In genomic region chr4:130048203-130048479, GRCm38 (mm10) we compare ENCODE assay signal across 8 mouse cellular contexts. TPM values are rescaled to one million over a fixed set of nuclear protein-coding genes. Genes with fewer than 3 reads are reported as not detected.
DNase-seq lines count a peak whose midpoint lies in the region; ATAC-seq and TF ChIP-seq lines count a peak whose summit lies in the region.

No protein-coding gene starts in this region.

- 0 out of 2 replicates have a peak, but pooled peaks cover 3% of the 10 kb centered on the region for H3K27me3 ChIP-seq in kidney, postnatal 0 days (ENCODE audit: insufficient read depth, low read length)
- H3K27me3 ChIP-seq in embryonic facial prominence, embryonic 12.5 days = no peaks in the 10 kb centered on the region
- no peaks in the 10 kb centered on the region for H3K27me3 ChIP-seq in intestine, embryonic 16.5 days (replicated peaks; ENCODE audit: control insufficient read depth, insufficient read depth, low read length)
- 0 out of 2 replicates have a peak, but pooled peaks cover 5% of the 10 kb centered on the region for H3K27me3 ChIP-seq in neural tube, embryonic 13.5 days

- 38% methylated on average over 4 of the region's 4 CpGs for WGBS in kidney, postnatal 0 days
- WGBS in embryonic facial prominence, embryonic 12.5 days = 25% methylated on average over 4 of the region's 4 CpGs
- 32% methylated on average over 4 of the region's 4 CpGs for WGBS in intestine, embryonic 16.5 days
- WGBS in neural tube, embryonic 13.5 days = 45% methylated on average over 4 of the region's 4 CpGs

- no peak for ATAC-seq in kidney, postnatal 0 days (replicated peaks; ENCODE audit: low FRiP score, low read depth)
- no peak for ATAC-seq in embryonic facial prominence, embryonic 12.5 days (ENCODE audit: insufficient number of reproducible peaks, insufficient read depth, low FRiP score, low TSS enrichment)
- ATAC-seq in intestine, embryonic 16.5 days = peak; percentile 28; the same call in 1 of the 2 replicates
- peak; percentile 1; the same call in 1 of the 2 replicates for ATAC-seq in neural tube, embryonic 13.5 days (ENCODE audit: low read depth)

- H3K27ac ChIP-seq in kidney, postnatal 0 days = peak overlapping the region; percentile 92
- H3K27ac ChIP-seq in embryonic facial prominence, embryonic 12.5 days = peak overlapping the region; percentile 95
- H3K27ac ChIP-seq in intestine, embryonic 16.5 days (ENCODE audit: low read length) = peak overlapping the region; percentile 94
- H3K27ac ChIP-seq in neural tube, embryonic 13.5 days (replicated peaks) = peak overlapping the region; percentile 78

- H3K9me3 ChIP-seq in kidney, postnatal 0 days (replicated peaks; ENCODE audit: low read length) = no peaks in the 10 kb centered on the region
- H3K9me3 ChIP-seq in embryonic facial prominence, embryonic 12.5 days = no peaks in the 10 kb centered on the region
- H3K9me3 ChIP-seq in intestine, embryonic 16.5 days (ENCODE audit: control insufficient read depth, low read length) = no peaks in the 10 kb centered on the region
- H3K9me3 ChIP-seq in neural tube, embryonic 13.5 days = no peaks in the 10 kb centered on the region

- peak overlapping the region; percentile 43 for H3K4me3 ChIP-seq in kidney, postnatal 0 days (replicated peaks; ENCODE audit: low read depth, low read length)
- peak overlapping the region; percentile 45 for H3K4me3 ChIP-seq in embryonic facial prominence, embryonic 12.5 days
- peak overlapping the region; percentile 55 for H3K4me3 ChIP-seq in intestine, embryonic 16.5 days (ENCODE audit: low read length)
- H3K4me3 ChIP-seq in neural tube, embryonic 13.5 days = peak overlapping the region; percentile 39

- H3K4me2 ChIP-seq in kidney, postnatal 0 days (ENCODE audit: low read length) = peak overlapping the region; percentile 72
- peak overlapping the region; percentile 72 for H3K4me2 ChIP-seq in embryonic facial prominence, embryonic 12.5 days (replicated peaks)
- H3K4me2 ChIP-seq in intestine, embryonic 16.5 days (ENCODE audit: low read depth, low read length) = peak overlapping the region; percentile 80
- peak overlapping the region; percentile 70 for H3K4me2 ChIP-seq in neural tube, embryonic 13.5 days

- TF ChIP-seq CTCF in kidney, postnatal 0 days (IDR thresholded peaks at IDR 0.05; ENCODE audit: low read depth) = no peak

- DNase-seq in kidney, postnatal 0 days (ENCODE audit: low spot score) = no peak
- no peak for DNase-seq in kidney, postnatal 14 days
- no peak for DNase-seq in MN1 (ENCODE audit: low spot score)
- no peak for DNase-seq in urinary bladder, postnatal 4 days (ENCODE audit: low spot score in 2 of 2)
- DNase-seq in embryo, embryonic 9.5 days (ENCODE audit: extremely low spot score) = no peak

- H3K36me3 ChIP-seq in kidney, postnatal 0 days (ENCODE audit: insufficient read depth, low read length) = no peaks in the 10 kb centered on the region
- H3K36me3 ChIP-seq in embryonic facial prominence, embryonic 12.5 days = no peaks in the 10 kb centered on the region
- no peaks in the 10 kb centered on the region; the same call in 1 of the 2 replicates for H3K36me3 ChIP-seq in intestine, embryonic 16.5 days (ENCODE audit: control insufficient read depth, insufficient read depth, low read length)
- H3K36me3 ChIP-seq in neural tube, embryonic 13.5 days = no peaks in the 10 kb centered on the region

- H3K9ac ChIP-seq in kidney, postnatal 0 days (ENCODE audit: low read depth, low read length) = peak overlapping the region; percentile 72
- H3K9ac ChIP-seq in embryonic facial prominence, embryonic 12.5 days = peak overlapping the region; percentile 70
- H3K9ac ChIP-seq in intestine, embryonic 16.5 days (ENCODE audit: low read depth, low read length) = peak overlapping the region; percentile 80
- peak overlapping the region; percentile 69 for H3K9ac ChIP-seq in neural tube, embryonic 13.5 days

- peaks cover 3% of the 10 kb centered on the region; the same call in 1 of the 2 replicates for H3K4me1 ChIP-seq in kidney, postnatal 0 days (replicated peaks; ENCODE audit: insufficient read depth, low read length)
- peaks cover 65% of the 10 kb centered on the region for H3K4me1 ChIP-seq in embryonic facial prominence, embryonic 12.5 days
- H3K4me1 ChIP-seq in intestine, embryonic 16.5 days (ENCODE audit: control insufficient read depth, insufficient read depth, low read length) = peaks cover 36% of the 10 kb centered on the region
- peaks cover 71% of the 10 kb centered on the region for H3K4me1 ChIP-seq in neural tube, embryonic 13.5 days (replicated peaks)

RNA-seq across cellular contexts. Expression of gene Col16a1, which starts 0.5 kb away (rescaled TPM):
- polyA plus RNA-seq in kidney, postnatal 0 days (2015; fragmentation: Nextera tagmentation; extraction: Ambion mirVana) = 38.6 TPM in 2 replicates
- polyA plus RNA-seq in embryonic facial prominence, embryonic 12.5 days (2016; fragmentation: Nextera tagmentation; extraction: Ambion mirVana) = 40.3 and 46.2 TPM in 2 replicates
- 36.3 and 45.1 TPM in 2 replicates for polyA plus RNA-seq in intestine, embryonic 16.5 days (2015; fragmentation: Nextera tagmentation; extraction: Ambion mirVana)
- 11.9 and 14.7 TPM in 2 replicates for polyA plus RNA-seq in neural tube, embryonic 13.5 days (2015; fragmentation: Nextera tagmentation; extraction: Ambion mirVana)

RNA-seq across cellular contexts. Expression of gene Pef1, which starts 54.2 kb away (rescaled TPM):
- 73.6 and 77.6 TPM in 2 replicates for polyA plus RNA-seq in kidney, postnatal 0 days (2015; fragmentation: Nextera tagmentation; extraction: Ambion mirVana)
- 65.6 and 69.5 TPM in 2 replicates for polyA plus RNA-seq in embryonic facial prominence, embryonic 12.5 days (2016; fragmentation: Nextera tagmentation; extraction: Ambion mirVana)
- polyA plus RNA-seq in intestine, embryonic 16.5 days (2015; fragmentation: Nextera tagmentation; extraction: Ambion mirVana) = 81.6 and 81.7 TPM in 2 replicates
- 61.8 and 62.9 TPM in 2 replicates for polyA plus RNA-seq in neural tube, embryonic 13.5 days (2015; fragmentation: Nextera tagmentation; extraction: Ambion mirVana)

Comparison
In these comparisons a context has a peak if more than half of its experiments do, and no peak if none do; other contexts are left out.
1. ATAC-seq: peak in intestine, embryonic 16.5 days (single experiment) and neural tube, embryonic 13.5 days (single experiment); none in kidney, postnatal 0 days (single experiment) and embryonic facial prominence, embryonic 12.5 days (single experiment).
2. Peak in every context shown above with its lines, with median percentiles within 50 percentile points of each other: H3K27ac ChIP-seq, H3K4me2 ChIP-seq, H3K4me3 ChIP-seq and H3K9ac ChIP-seq.